Mouse (Mus musculus) forebrain, embryonic 11.5 days (tissue): ENCODE measurements around the gene Nup85. TPM values are rescaled to one million over a fixed set of nuclear protein-coding genes. Genes with fewer than 3 reads are reported as not detected.

Experiments
- ATAC-seq: fragments of 200-750 bp; cut with Nextera tagmentation; replicated peaks from 2 replicates; pipeline ENCODE4 v1.8.0; 2017; ENCODE audit warnings: moderate TSS enrichment; ENCODE audit not compliant: low FRiP score
- DNase-seq: peaks from one replicate; pipeline ENCODE4 v3.0.0-alpha.2; 2017; ENCODE audit warnings: low spot score
- H3K27ac ChIP-seq: fragments of 300-500 bp; sonication (generic); 2 replicates; pipeline ENCODE4 v1.5.1; 2014; ENCODE audit warnings: low read depth, low read length
- H3K27me3 ChIP-seq: fragments of 300-500 bp; sonication (generic); 2 replicates; pipeline ENCODE4 v1.6.1; 2014; ENCODE audit warnings: mild to moderate bottlenecking, low read length, mixed read lengths; ENCODE audit not compliant: control insufficient read depth, insufficient read depth
- H3K36me3 ChIP-seq: fragments of 300-500 bp; sonication (generic); 2 replicates; pipeline ENCODE4 v1.6.1; 2014; ENCODE audit warnings: mild to moderate bottlenecking, low read length, moderate library complexity, mixed read lengths; ENCODE audit not compliant: control insufficient read depth, insufficient read depth
- H3K4me1 ChIP-seq: fragments of 300-500 bp; sonication (generic); replicated peaks from 2 replicates; pipeline ENCODE4 v1.6.1; 2014; ENCODE audit warnings: low read length, mixed read lengths; ENCODE audit not compliant: control insufficient read depth, insufficient read depth
- H3K4me2 ChIP-seq: fragments of 300-500 bp; sonication (generic); 2 replicates; pipeline ENCODE4 v1.6.1; 2014; ENCODE audit warnings: low read depth, mild to moderate bottlenecking, low read length, moderate library complexity, mixed read lengths; ENCODE audit not compliant: severe bottlenecking
- H3K4me3 ChIP-seq: fragments of 300-500 bp; sonication (generic); 2 replicates; pipeline ENCODE4 v1.5.1; 2014; ENCODE audit warnings: low read depth, low read length
- H3K9ac ChIP-seq: fragments of 300-500 bp; sonication (generic); 2 replicates; pipeline ENCODE4 v1.6.1; 2014; ENCODE audit warnings: low read length
- H3K9me3 ChIP-seq: fragments of 300-500 bp; sonication (generic); 2 replicates; pipeline ENCODE4 v1.6.1; 2016; ENCODE audit warnings: low read length, mixed read lengths; ENCODE audit not compliant: control insufficient read depth
- WGBS: fragments of 180-500 bp; shearing (Covaris S2); extraction: QIAGEN DNeasy Blood & Tissue Kit; methylation state at CpG from one replicate; pipeline ENCODE4 v1.1.7; 2014; 5-methylcytosine and 5-hydroxymethylcytosine counted together
- polyA plus RNA-seq: library from polyadenylated mRNA; unstranded; fragments of >200 nt; fragmentation: Nextera tagmentation; extraction: Ambion mirVana; gene quantifications from 2 replicates; pipeline ENCODE4 v1.2.1, GENCODE M21; 2014

Nup85 gene
- polyA plus RNA-seq, 1 experiment from 2014 or later: 236 TPM

GRCm38 (mm10) chr11:115603476-115604303, 39.5 kb downstream of the Nup85 start, which contains the start of the genes Mrps7 and Gga3:
Mrps7 (plus strand) TSS chr11:115603925.
Gga3 (minus strand) TSS chr11:115604051.
- peak within 1 kb of the TSS; percentile 75 for H3K27ac ChIP-seq
- H3K9me3 ChIP-seq: no peaks in the 10 kb centered on the region
- ATAC-seq: peak; percentile 98
- H3K27me3 ChIP-seq: no peaks in the 10 kb centered on the region
- peaks cover 16% of the 10 kb centered on the region; the same call in 1 of the 2 replicates for H3K36me3 ChIP-seq
- peak within 1 kb of the TSS; percentile 96 for H3K4me3 ChIP-seq
- peak within 1 kb of the TSS; percentile 94 for H3K4me2 ChIP-seq
- WGBS: under 1% methylated on average over 91 of the region's 93 CpGs
- peaks cover 10% of the 10 kb centered on the region for H3K4me1 ChIP-seq
- peak within 1 kb of the TSS; percentile 94 for H3K9ac ChIP-seq
- DNase-seq: peak; percentile 93

- ATAC-seq (peak; percentile 59), DNase-seq (no peak)
- under 1% methylated on average over 26 of the region's 26 CpGs for WGBS
- Histone ChIP-seq H3K9me3 (no peaks in the 10 kb centered on the region), H3K27me3 (no peaks in the 10 kb centered on the region), H3K27ac (peak overlapping the region; percentile 75; the same call in 1 of the 2 replicates), H3K4me1 (peaks cover 10% of the 10 kb centered on the region), H3K36me3 (peaks cover 16% of the 10 kb centered on the region; the same call in 1 of the 2 replicates), H3K4me2 (peak overlapping the region; percentile 94), H3K9ac (peak overlapping the region; percentile 94), H3K4me3 (peak overlapping the region; percentile 96)
Measured at GRCm38 (mm10) chr11:115604304-115604696, 40.1 kb downstream of the Nup85 start.

- H3K36me3 ChIP-seq: peaks cover 16% of the 10 kb centered on the region; the same call in 1 of the 2 replicates
- DNase-seq (no peak), ATAC-seq (no peak)
- no peaks in the 10 kb centered on the region for H3K9me3 ChIP-seq
- no peak overlapping the region for H3K4me3 ChIP-seq
- peaks cover 14% of the 10 kb centered on the region for H3K4me1 ChIP-seq
- H3K27me3 ChIP-seq: no peaks in the 10 kb centered on the region
- WGBS: 93% methylated on average over 18 of the region's 18 CpGs
- H3K4me2 ChIP-seq: no peak overlapping the region
- H3K9ac ChIP-seq: no peak overlapping the region
- H3K27ac ChIP-seq: no peak overlapping the region
Measured at GRCm38 (mm10) chr11:115606733-115607132, 42.5 kb downstream of the Nup85 start.

GRCm38 (mm10) chr11:115608421-115609399, 44.5 kb downstream of the Nup85 start:
- Histone ChIP-seq H3K9me3 (no peaks in the 10 kb centered on the region), H3K4me1 (peaks cover 18% of the 10 kb centered on the region), H3K27me3 (no peaks in the 10 kb centered on the region), H3K4me2 (no peak overlapping the region), H3K27ac (no peak overlapping the region), H3K4me3 (no peak overlapping the region), H3K9ac (no peak overlapping the region), H3K36me3 (peaks cover 16% of the 10 kb centered on the region; the same call in 1 of the 2 replicates)
- DNase-seq: no peak
- no peak for ATAC-seq
- 86% methylated on average over 23 of the region's 23 CpGs for WGBS

- Histone ChIP-seq H3K36me3 (peaks cover 16% of the 10 kb centered on the region; the same call in 1 of the 2 replicates), H3K4me3 (no peak overlapping the region), H3K4me1 (peaks cover 17% of the 10 kb centered on the region), H3K9me3 (no peaks in the 10 kb centered on the region), H3K27ac (no peak overlapping the region), H3K9ac (no peak overlapping the region), H3K4me2 (no peak overlapping the region), H3K27me3 (no peaks in the 10 kb centered on the region)
- 72% methylated on average over 3 of the region's 3 CpGs for WGBS
- ATAC-seq (no peak), DNase-seq (no peak)
Measured at GRCm38 (mm10) chr11:115609576-115609975, 45.3 kb downstream of the Nup85 start.

- peak overlapping the region; percentile 70; the same call in 1 of the 2 replicates for H3K9ac ChIP-seq
- no peaks in the 10 kb centered on the region for H3K27me3 ChIP-seq
- WGBS: 83% methylated on average over 6 of the region's 6 CpGs
- no peak overlapping the region for H3K27ac ChIP-seq
- no peaks in the 10 kb centered on the region for H3K9me3 ChIP-seq
- DNase-seq (no peak), ATAC-seq (no peak)
- H3K4me2 ChIP-seq: no peak overlapping the region; the same call in 1 of the 2 replicates
- H3K36me3 ChIP-seq: peaks cover 14% of the 10 kb centered on the region; the same call in 1 of the 2 replicates
- peaks cover 16% of the 10 kb centered on the region for H3K4me1 ChIP-seq
- H3K4me3 ChIP-seq: no peak overlapping the region
Measured at GRCm38 (mm10) chr11:115611173-115611572, 46.9 kb downstream of the Nup85 start.

DNA sequence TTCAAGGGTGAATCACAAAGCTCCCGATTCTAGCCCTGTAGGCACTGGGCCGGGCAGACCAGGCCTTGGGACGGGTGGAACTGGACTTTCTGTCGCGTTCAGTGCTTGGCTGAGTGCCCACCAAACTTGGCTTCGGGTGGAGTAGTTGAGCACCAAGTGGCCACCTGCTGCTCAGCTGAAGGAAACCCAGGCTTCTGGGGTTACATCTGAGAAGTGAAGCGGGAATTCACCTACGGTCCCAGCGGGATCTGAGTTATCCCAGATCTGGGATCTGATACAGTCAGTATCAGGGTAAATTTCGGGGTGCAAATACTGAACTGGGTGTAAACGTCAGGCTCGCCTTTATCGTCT, 47.8 kb downstream of the Nup85 start:
- ATAC-seq: peak; percentile 50; the same call in 1 of the 2 replicates
- WGBS: 5% methylated on average over 13 of the region's 13 CpGs
- H3K27ac ChIP-seq: peak overlapping the region; percentile 31; the same call in 1 of the 2 replicates
- peak overlapping the region; percentile 89 for H3K4me2 ChIP-seq
- H3K4me1 ChIP-seq: peaks cover 16% of the 10 kb centered on the region
- peak overlapping the region; percentile 53 for H3K4me3 ChIP-seq
- peaks cover 7% of the 10 kb centered on the region; the same call in 1 of the 2 replicates for H3K36me3 ChIP-seq
- peak; percentile 70 for DNase-seq
- no peaks in the 10 kb centered on the region for H3K9me3 ChIP-seq
- no peaks in the 10 kb centered on the region for H3K27me3 ChIP-seq
- H3K9ac ChIP-seq: peak overlapping the region; percentile 70
